ENCODE assay signal across 8 mouse cellular contexts in genomic region chr1:63729796-63730195, GRCm38 (mm10). TPM values are rescaled to one million over a fixed set of nuclear protein-coding genes. Genes with fewer than 3 reads are reported as not detected.
DNase-seq lines count a peak whose midpoint lies in the region; ATAC-seq and TF ChIP-seq lines count a peak whose summit lies in the region.

No protein-coding gene starts in this region.

- peak overlapping the region; percentile 69 for H3K4me2 ChIP-seq in liver, embryonic 11.5 days

- peak overlapping the region; percentile 89 for H3K27ac ChIP-seq in heart, embryonic 10.5 days
- peak overlapping the region; percentile 84 for H3K27ac ChIP-seq in testis, adult 2 months (ENCODE audit: control insufficient read depth, insufficient read depth, low read depth, low read length)
- no peak overlapping the region for H3K27ac ChIP-seq in liver, embryonic 11.5 days (ENCODE audit: low read depth, low read length)

- H3K9ac ChIP-seq in liver, embryonic 11.5 days (ENCODE audit: low read depth, low read length): no peak overlapping the region

- H3K4me1 ChIP-seq in heart, embryonic 10.5 days: peaks cover 12% of the 10 kb centered on the region
- peaks cover 4% of the 10 kb centered on the region; the same call in 1 of the 2 replicates for H3K4me1 ChIP-seq in testis, adult 2 months (ENCODE audit: control insufficient read depth, insufficient read depth, low read length)
- peaks cover 5% of the 10 kb centered on the region; the same call in 1 of the 2 replicates for H3K4me1 ChIP-seq in liver, embryonic 11.5 days (replicated peaks; ENCODE audit: control insufficient read depth, insufficient read depth, low read length)

- no peak for ATAC-seq in liver, embryonic 11.5 days (replicated peaks; ENCODE audit: low FRiP score)
- no peak for ATAC-seq in activated CD4-positive, CD25-positive, alpha-beta regulatory T cell, adult 4 months

- no peak for DNase-seq in heart, embryonic 10.5 days (ENCODE audit: low spot score)
- no peak for DNase-seq in heart, postnatal 14 days
- no peak for DNase-seq in testis, postnatal 14 days (ENCODE audit: low spot score)
- no peak for DNase-seq in liver, embryonic 11.5 days (ENCODE audit: low spot score)
- peak; percentile 21 for DNase-seq in thymus, postnatal 4 days
- DNase-seq in ovary, postnatal 14 days (ENCODE audit: low spot score): no peak

- H3K9me3 ChIP-seq in heart, embryonic 10.5 days: no peaks in the 10 kb centered on the region
- no peaks in the 10 kb centered on the region for H3K9me3 ChIP-seq in liver, embryonic 11.5 days (ENCODE audit: control insufficient read depth, low read length)

- TF ChIP-seq CTCF in testis, adult 2 months (IDR thresholded peaks at IDR 0.05; ENCODE audit: control insufficient read depth, insufficient read depth, insufficient replicate concordance, low read depth, low read length): no peak

- 49% methylated on average over 8 of the region's 8 CpGs for WGBS in heart, embryonic 10.5 days
- WGBS in liver, embryonic 11.5 days: 53% methylated on average over 8 of the region's 8 CpGs

- intact Hi-C loops in heart, postnatal 14 days (cut with DNase I): loop anchor here (10.0 kb wide), 1 partner anchor 965 kb away; the partner anchor contains the start of gene Ccnyl1

- no peaks in the 10 kb centered on the region for H3K36me3 ChIP-seq in heart, embryonic 10.5 days
- no peaks in the 10 kb centered on the region for H3K36me3 ChIP-seq in testis, adult 2 months (ENCODE audit: control insufficient read depth, insufficient read depth, low read length)
- H3K36me3 ChIP-seq in liver, embryonic 11.5 days (ENCODE audit: control insufficient read depth, insufficient read depth, low read length): no peaks in the 10 kb centered on the region

- no peak for TF ChIP-seq POLR2A in testis, adult 2 months (IDR thresholded peaks at IDR 0.05; ENCODE audit: control insufficient read depth, low read depth, low read length)

- H3K27me3 ChIP-seq in heart, embryonic 10.5 days (ENCODE audit: insufficient read depth, poor library complexity, severe bottlenecking): no peaks in the 10 kb centered on the region
- no peaks in the 10 kb centered on the region for H3K27me3 ChIP-seq in testis, adult 2 months (ENCODE audit: control insufficient read depth, insufficient read depth, low read length)
- no peaks in the 10 kb centered on the region for H3K27me3 ChIP-seq in liver, embryonic 11.5 days (replicated peaks; ENCODE audit: control insufficient read depth, insufficient read depth, low read length)

- H3K4me3 ChIP-seq in heart, embryonic 10.5 days: peak overlapping the region; percentile 78
- peak overlapping the region; percentile 99 for H3K4me3 ChIP-seq in testis, adult 2 months (ENCODE audit: control insufficient read depth, low read depth, low read length)
- peak overlapping the region; percentile 74 for H3K4me3 ChIP-seq in liver, embryonic 11.5 days (ENCODE audit: low read depth, low read length)

RNA-seq across cellular contexts. Expression of gene Mdh1b, which starts 0.3 kb away (rescaled TPM):
- 0.16 TPM in 1 of 2 replicates, not detected in the other for polyA plus RNA-seq in heart, embryonic 10.5 days (2016; fragmentation: Nextera tagmentation; extraction: Ambion mirVana)
- total RNA-seq in heart, postnatal 14 days (2021): not detected
- polyA plus RNA-seq in testis, adult 2 months (2012; rRNA removed): 45.8 and 52.1 TPM in 2 replicates
- not detected in 2 replicates for polyA plus RNA-seq in liver, embryonic 11.5 days (2014; fragmentation: Nextera tagmentation; extraction: Ambion mirVana)
- not detected for polyA plus RNA-seq in activated CD4-positive, CD25-positive, alpha-beta regulatory T cell, adult 4 months (2017; shearing (Covaris generic))

RNA-seq across cellular contexts. Expression of gene Fastkd2, which starts 0.6 kb away (rescaled TPM):
- 56.2 and 66.3 TPM in 2 replicates for polyA plus RNA-seq in heart, embryonic 10.5 days (2016; fragmentation: Nextera tagmentation; extraction: Ambion mirVana)
- 10 to 100 TPM; 25.4 to 27.3 TPM for total RNA-seq in heart, postnatal 14 days (2021)
- 7.1 and 8.9 TPM in 2 replicates for polyA plus RNA-seq in testis, adult 2 months (2012; rRNA removed)
- 89.3 and 99.7 TPM in 2 replicates for polyA plus RNA-seq in liver, embryonic 11.5 days (2014; fragmentation: Nextera tagmentation; extraction: Ambion mirVana)
- 10 to 100 TPM; 29.8 to 31.1 TPM for polyA plus RNA-seq in activated CD4-positive, CD25-positive, alpha-beta regulatory T cell, adult 4 months (2017; shearing (Covaris generic))

RNA-seq across cellular contexts. Expression of gene 4933402D24Rik, which starts 39.3 kb away (rescaled TPM):
- 0.21 and 0.24 TPM in 2 replicates for polyA plus RNA-seq in heart, embryonic 10.5 days (2016; fragmentation: Nextera tagmentation; extraction: Ambion mirVana)
- not detected for total RNA-seq in heart, postnatal 14 days (2021)
- 5.0 and 5.3 TPM in 2 replicates for polyA plus RNA-seq in testis, adult 2 months (2012; rRNA removed)
- not detected in 2 replicates for polyA plus RNA-seq in liver, embryonic 11.5 days (2014; fragmentation: Nextera tagmentation; extraction: Ambion mirVana)
- polyA plus RNA-seq in activated CD4-positive, CD25-positive, alpha-beta regulatory T cell, adult 4 months (2017; shearing (Covaris generic)): under 1 TPM; 0.32 to 0.36 TPM

RNA-seq across cellular contexts. Expression of gene Dytn, which starts 43.1 kb away (rescaled TPM):
- not detected in 2 replicates for polyA plus RNA-seq in heart, embryonic 10.5 days (2016; fragmentation: Nextera tagmentation; extraction: Ambion mirVana)
- not detected for total RNA-seq in heart, postnatal 14 days (2021)
- 0.07 TPM in 1 of 2 replicates, not detected in the other for polyA plus RNA-seq in testis, adult 2 months (2012; rRNA removed)
- not detected in 2 replicates for polyA plus RNA-seq in liver, embryonic 11.5 days (2014; fragmentation: Nextera tagmentation; extraction: Ambion mirVana)
- not detected for polyA plus RNA-seq in activated CD4-positive, CD25-positive, alpha-beta regulatory T cell, adult 4 months (2017; shearing (Covaris generic))

Comparison
In these comparisons a context has a peak if more than half of its experiments do, and no peak if none do; other contexts are left out.
1. RNA of gene Mdh1b, which starts 0.3 kb away (polyA plus RNA-seq): 45.8 to 52.1 TPM in testis, adult 2 months; 0.16 TPM in heart, embryonic 10.5 days, not detected in liver, embryonic 11.5 days and not detected in activated CD4-positive, CD25-positive, alpha-beta regulatory T cell, adult 4 months; every median in the first group is over 10 times any median in the second.
2. Peak in every context shown above with its lines, with median percentiles within 50 percentile points of each other: H3K4me3 ChIP-seq.